Mouse (Mus musculus) ES-E14 (cell line): Measurements from ENCODE around the gene Zrsr1.

ENCODE experiments used
- HCFC1 ChIP-seq: IDR thresholded peaks from 2 replicates; pipeline ENCODE4 v1.6.1; 2012; ENCODE audit warnings: low read length, inconsistent platforms, borderline replicate concordance; ENCODE audit not compliant: insufficient read depth
- ZC3H11A ChIP-seq: IDR thresholded peaks from 2 replicates; pipeline ENCODE4 v1.6.1; 2012; ENCODE audit warnings: low read depth, mild to moderate bottlenecking, inconsistent platforms, low read length, borderline replicate concordance

DNA sequence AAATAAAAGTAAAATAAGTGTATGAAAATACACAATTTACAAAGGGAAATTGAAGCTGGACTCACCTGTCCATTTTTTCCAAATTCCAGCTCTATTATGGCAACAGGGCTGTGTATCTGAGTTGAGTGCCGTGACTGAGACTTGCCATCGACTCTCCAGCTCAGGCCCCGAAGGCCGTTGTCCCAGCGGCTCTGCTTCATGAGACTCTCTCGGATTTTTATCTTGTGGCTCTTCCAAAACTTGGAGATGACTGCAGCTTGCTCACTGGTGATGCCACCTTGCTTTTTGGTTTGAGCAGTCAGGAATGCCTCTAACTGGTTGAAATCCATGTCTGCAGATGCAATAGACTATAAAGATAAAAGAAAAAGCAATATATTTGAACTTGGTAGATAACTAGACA lies 15.5 kb upstream of the Zrsr1 start:
- TF ChIP-seq ZC3H11A (no peak), HCFC1 (no peak)
